Mouse (Mus musculus): ENCODE measurements around the gene Ttf2.

Gene Ttf2

DNA sequence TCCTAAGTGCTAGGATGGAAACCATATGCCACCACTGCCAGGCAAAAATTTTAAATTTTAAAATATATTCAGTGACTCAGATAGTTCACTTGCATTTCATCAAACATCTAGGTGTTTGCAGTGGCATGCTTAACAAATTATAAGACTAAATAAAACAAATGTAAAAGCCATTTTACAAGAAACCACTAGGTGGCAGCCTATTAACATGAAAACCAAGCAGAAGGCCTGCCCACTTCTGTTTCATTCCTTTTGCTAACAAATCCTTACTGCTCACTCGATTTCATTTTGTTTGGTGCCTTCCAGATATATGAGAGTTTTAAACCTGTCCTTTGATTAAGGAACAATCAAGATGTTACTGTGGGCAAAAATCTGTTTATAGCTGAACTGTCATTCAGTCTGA is 4.4 kb upstream of the Ttf2 start:
- peak; percentile 42 for DNase-seq (ENCODE audit: low spot score)

DNA sequence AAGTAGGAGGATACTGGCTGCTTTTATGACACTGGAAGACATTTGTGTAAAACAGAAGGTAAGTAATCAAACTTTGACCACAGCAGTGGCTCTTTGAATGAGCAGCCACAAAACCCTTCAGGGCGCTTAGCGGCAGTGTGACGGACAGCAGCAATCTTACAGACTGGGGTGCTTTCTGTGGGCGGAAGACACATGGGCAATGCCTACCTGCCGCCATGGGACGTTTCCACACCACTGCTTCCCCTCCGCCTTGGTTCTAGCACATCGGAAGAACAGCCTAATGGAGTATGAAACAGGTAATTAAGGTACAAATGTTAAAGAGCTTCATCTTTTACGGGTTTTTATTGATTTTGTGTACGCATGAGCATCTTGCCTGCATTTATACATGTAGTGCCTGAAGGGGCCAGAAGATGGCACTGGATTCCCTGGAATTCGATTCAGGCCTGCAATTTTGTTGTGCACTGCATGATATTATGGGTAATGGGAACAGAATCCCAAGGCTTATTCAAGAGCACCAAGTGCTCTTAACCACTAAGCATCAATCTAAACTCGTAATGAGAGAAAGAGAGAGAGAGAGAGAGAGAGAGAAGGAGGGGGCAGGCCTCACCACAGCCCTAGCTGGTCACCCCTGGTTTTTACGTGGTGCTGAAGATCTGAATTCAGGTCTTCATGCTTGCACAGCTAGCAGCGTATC is 5.5 kb downstream of the Ttf2 start:
- DNase-seq (ENCODE audit: low spot score) = peak; percentile 74

DNA sequence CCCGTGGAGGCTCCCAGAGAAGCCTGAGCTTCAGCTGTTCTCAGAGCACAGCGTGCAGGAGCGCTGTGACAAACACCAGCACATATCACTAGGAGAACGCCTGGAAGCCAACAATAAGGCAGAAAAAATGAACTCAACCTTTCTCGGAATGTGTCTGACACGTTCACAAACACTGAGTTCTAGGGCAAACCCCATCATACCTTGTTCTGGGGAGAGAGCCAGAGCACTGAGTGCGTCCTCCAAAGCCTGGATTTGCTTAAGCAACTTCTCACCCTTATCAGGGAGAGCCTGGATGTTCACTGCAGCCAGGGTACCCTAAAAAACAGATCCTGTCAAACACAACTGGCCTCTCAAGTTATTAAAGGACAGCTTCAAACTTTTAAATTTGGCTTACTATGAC is 8.0 kb downstream of the Ttf2 start:
- no peak for DNase-seq (ENCODE audit: low spot score)

DNA sequence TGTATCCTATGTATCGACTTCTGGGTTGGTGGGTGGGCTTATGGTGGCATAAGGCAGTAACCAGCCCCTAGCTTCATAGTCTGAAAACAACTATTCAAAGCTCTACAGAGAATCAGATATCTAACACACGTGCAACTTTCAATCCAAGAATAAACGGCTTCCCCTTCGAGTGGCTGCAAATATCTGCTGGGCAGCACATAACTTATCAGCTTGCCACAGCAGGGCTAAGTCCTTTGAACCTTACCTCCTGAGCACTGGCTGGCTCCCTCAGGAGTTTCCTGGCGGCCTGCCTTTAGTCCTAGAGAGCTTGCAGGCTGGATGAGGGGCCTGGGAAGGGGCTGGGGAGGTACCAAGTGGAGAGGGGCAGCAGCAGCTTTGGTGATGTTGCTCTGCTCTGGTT is 8.5 kb downstream of the Ttf2 start:
- DNase-seq (ENCODE audit: low spot score) = no peak

DNA sequence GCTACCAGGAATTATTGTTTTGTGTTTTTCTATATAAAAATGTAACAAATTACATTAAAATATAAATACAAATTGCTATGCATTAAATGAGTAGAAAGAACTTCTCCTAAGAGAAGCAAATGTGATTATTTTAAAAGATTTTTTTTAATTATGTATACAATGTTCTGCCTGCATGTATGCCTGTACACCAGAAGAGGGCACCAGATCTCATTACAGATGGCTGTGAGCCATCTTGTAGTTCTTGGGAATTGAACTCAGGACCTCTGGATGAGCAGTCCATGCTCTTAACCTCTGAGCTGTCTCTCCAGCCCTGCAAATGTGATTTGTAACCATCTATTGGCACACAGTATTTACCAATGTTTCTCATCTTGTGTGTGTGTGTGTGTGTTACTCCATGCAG is 14.8 kb downstream of the Ttf2 start:
- DNase-seq (ENCODE audit: low spot score) = no peak

DNA sequence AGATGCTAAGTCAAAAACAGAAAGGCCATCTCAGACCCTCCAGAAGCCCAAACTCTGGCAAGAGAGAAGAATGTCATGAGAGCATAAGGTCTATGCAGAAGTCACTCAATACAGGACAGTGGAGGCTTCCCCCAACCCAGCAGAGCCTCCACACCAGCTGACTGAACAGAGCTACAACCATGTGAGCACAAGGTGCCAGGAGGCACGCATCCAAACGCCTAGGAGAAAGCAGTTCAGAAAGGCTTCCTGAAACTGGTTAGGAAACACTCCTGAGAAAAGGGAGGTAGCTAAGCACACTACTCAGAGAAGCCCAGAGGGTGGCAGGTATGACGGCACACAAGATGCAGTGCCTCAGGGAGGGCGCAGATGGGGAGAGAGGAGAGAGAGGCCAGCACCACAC is 17.9 kb downstream of the Ttf2 start:
- peak; percentile 22 for DNase-seq (ENCODE audit: low spot score)

DNA sequence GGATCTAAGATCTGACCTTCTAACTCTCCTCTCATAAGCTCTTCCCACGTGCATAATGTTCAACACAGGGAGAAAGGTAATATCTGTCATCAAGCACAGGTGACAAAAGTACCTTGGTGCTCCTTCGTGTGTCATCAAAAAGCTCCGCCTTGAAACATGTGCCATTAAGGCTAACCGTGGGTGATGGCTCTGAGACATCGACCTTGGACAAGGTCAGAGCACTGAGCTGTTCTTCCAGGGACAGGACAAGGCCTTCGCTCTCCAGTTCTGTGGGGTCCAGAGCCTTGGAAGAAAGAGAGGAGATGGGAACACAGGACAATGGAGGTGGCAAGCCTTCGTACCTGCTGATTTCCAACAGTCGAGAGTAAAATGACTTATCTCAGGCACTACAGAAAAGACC is 22.2 kb downstream of the Ttf2 start:
- no peak for DNase-seq (ENCODE audit: low spot score)

DNA sequence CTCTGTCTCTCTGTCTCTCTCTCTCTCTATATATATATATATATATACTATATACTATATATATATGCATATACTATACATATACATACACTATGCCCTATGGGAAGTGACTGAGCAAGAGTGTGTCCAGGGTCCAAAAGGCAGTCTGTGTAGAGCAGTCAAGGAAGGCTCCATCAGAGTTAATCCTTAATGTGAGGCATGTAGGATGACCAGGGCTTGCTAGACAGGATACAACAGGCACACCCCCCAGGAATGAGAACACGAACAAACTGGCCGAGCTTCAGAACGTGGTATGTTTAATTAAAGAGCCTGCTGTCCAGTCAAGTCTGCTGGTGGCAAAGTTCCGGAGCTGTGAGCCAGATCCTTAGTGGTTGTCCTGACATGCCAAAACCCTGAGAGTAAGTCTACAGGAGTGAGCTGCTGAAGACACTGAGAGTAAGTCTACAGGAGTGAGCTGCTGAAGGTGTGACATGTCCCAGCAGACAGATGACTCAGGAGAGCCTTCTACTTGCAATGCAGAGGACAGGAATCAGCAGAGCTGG is 28.9 kb downstream of the Ttf2 start:
- DNase-seq (ENCODE audit: low spot score) = no peak

DNA sequence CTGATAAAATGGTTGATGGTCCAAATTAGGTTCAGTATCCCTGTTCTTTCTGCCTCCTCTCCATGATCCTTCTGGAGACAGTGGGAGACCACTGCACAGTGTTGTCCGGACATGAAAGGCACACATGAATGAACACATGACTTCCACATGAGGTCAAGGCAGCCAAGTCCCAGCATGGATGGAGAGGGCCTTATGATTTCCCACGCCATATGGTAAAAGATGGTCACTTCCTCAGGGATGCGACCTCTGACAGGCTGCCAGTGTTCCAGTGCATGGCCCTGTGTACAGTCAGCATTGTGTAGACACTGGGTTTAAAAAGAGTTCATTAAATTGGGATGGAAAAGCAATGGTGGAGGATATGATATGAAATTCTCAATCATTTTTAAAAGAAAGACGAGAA is 31.3 kb downstream of the Ttf2 start:
- no peak for DNase-seq (ENCODE audit: low spot score)

DNA sequence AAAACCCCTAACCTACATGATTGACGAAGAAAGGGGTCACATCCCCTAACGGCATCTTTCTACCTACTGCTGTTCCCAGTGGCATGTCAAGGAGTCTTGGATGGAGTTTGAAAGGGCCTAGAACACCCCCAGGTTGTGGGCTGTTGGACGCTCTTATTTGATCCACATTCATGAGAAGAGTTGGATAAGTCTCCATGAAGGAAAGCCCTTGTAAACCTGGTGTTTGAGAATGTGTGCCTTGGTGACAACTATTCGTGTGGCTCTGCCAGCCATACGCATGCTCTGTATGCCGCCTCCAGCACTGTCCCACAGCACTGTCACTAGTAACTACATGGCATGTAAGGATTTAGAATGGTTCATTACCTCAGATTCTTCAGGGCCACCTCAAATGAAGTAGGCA is 33.3 kb downstream of the Ttf2 start:
- DNase-seq (ENCODE audit: low spot score) = no peak

DNA sequence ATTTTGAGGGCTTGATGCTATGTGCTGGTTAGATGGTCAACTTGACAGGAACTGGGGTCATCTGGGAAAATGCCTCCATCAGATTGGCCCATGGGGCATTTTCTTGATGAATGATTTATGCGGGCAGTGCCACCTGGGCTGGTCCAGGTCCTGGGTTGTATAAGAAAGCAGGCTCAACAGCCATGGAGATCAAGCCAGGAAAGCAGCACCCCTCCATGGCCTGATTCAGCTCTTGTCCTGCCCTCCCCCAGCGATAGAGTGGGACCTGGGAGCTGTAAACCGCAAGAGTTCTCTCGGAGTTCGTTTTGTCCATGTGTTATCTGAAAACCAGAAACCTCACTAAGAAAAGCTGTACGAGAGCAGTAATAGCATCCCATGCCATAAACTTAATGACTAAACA is 33.9 kb downstream of the Ttf2 start:
- DNase-seq (ENCODE audit: low spot score) = no peak

DNA sequence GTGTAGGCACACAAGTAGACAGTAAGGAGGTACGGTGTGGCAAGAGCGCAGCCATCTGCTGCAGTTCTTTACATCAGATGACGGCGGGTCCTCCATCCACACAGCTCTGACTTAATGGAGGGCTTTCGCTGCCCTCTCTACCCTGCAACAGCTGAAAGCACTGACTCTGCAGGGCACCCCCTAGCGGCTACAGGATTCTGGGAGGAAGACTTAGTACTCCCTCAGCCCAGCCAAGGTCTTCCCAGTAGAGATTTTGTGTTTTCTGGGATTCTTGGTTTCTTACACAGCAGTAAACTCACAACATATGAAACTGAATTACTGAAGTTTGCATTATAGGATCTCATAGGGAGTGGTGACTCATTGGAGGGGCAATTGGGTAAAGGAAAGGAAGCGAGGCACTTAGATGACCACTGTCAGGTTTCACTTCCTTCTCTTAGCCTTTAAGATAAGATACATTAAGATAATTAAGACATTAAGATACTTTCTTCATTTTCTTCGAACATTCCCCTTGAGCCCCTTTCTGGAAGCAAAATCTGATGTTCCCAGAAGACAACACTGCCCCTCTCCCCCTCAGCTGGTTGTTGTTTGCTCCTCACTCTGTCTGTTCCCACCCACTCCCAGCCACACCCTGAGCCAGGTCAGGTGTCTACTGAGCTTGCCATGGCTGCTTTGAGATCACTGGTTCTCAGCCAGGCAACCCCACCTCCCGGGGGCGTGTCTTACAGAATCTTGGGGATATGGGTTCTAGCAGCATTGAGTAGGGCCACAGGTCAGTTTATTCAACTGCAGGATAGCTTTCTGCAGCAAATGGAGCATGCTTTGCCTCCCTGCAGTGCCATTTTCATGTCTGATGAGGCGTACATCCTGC is 37.2 kb downstream of the Ttf2 start:
- no peak for DNase-seq (ENCODE audit: low spot score)

DNA sequence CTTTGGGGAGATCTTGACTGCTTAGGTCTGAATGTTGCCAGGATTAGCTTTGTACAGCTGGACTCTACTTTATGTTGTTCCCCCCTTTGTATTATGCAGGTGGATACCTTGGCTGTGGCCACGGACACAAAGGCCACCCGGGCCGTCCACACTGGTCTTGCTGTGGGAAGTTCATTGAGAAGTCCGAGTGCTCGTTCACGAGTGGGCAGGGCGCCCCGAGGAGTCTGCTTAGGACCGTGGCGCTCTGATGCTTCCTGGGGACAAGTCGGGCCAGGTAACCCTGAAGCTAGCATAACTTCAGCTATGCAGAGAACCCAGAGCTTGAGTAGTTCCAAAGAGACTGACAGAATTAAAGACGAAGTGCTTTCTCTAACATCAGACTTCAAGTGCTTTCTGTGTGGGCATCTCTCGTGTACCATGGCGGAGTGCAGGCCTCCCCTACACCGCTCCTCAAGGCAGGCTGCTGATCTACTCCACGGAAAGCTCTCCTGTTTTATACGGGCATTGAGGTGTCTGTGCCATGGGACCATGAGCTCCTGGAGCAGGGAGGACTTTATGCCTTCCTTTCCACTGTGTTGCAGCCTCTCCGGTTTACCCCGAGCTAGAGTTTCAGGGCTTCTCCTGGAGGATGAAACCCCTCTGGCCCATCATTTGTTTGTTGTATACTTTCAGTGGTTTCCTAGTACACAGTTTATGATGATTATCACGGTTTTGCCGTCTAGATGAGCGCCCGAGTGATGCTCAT is 38.0 kb downstream of the Ttf2 start:
- no peak for DNase-seq (ENCODE audit: low spot score)

DNA sequence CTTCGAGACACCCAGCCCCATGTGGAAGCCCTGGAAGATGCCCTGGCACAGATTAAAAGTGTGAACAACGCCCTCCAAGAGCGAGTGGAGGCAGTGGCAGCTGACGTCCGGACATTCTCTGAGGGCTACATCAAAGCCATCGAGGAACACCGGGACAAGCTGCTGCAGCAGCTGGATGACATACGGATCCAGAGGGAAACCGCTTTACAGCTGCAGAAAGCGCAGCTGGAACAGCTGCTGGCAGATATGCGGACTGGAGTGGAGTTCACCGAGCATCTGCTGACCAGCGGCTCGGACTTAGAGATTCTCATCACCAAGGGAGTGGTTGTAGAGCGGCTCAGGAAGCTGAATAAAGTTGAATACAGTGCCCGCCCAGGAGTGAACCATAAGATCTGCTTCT is 44.3 kb downstream of the Ttf2 start:
- DNase-seq (ENCODE audit: low spot score) = no peak

DNA sequence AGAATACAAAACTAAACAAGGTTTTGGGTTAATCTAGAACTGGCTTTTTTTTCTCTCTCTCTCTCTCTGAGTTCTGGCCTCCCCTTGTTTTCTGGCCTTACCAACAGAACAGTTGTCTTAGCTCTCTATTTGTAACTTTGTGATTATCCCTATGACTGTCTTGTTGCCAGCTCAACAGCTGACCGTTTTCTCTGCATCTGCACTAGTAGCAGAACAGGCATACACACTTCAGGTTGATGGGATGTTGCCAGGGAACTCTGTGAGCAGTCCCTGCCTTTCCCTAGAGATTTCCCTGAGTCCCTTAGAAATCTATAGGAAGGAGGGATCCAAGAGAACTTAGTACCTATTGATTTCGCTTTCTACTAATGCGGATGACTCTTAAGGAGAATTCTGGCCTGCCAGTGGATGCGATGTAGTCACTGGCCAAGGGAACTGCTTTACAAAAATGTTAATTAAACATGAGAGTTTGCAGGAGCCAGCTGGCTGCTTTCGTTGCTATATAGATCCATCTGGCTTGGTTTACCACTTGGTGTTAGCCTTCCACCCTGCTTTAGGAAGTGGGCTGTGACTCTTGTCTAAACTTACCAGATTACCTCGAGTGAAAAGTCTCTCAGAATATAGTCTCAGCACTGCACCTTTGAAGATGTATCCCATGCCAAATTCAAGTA is 45.3 kb downstream of the Ttf2 start:
- peak; percentile 22 for DNase-seq (ENCODE audit: low spot score)

DNA sequence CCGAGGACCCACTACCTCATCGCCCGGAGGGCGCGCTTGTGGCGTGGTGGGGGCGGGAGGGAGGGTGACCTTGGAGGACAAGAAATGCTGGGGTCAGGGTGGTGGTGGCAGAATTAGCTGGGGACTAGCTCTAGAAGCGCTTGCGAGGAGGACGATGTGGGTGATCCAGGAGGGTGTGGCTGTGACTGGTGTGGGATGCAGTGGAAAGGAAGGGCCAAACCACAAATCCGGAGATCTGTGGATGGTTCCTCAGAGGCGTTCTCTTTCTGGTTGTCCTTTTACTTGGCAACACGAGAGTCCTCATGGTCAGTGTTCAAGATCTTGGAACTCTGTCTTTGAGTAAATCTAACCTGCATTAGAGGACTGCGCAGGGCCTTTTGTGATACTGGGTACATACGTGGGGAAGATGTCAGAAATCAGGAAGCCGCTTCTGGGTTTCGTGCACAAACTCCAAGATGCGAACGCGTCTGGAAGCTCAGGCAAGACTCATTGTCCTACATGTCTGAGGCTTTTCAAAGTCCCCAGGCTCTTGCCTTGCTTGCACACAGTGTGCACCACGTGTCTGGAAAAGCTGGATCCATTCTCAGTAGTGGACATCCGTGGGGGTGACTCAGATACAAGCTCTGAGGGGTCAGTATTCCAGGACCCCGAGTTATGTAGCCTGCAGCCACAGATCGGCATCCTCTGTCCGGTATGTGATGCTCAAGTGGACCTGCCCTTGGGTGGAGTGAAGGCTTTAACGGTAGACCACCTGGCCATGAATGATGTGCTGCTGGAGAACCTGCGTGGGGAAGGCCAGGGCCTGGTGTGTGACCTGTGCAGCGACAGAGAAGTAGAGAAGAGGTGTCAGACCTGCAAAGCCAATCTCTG is 46.7 kb downstream of the Ttf2 start:
- DNase-seq (ENCODE audit: low spot score) = peak; percentile 17

DNA sequence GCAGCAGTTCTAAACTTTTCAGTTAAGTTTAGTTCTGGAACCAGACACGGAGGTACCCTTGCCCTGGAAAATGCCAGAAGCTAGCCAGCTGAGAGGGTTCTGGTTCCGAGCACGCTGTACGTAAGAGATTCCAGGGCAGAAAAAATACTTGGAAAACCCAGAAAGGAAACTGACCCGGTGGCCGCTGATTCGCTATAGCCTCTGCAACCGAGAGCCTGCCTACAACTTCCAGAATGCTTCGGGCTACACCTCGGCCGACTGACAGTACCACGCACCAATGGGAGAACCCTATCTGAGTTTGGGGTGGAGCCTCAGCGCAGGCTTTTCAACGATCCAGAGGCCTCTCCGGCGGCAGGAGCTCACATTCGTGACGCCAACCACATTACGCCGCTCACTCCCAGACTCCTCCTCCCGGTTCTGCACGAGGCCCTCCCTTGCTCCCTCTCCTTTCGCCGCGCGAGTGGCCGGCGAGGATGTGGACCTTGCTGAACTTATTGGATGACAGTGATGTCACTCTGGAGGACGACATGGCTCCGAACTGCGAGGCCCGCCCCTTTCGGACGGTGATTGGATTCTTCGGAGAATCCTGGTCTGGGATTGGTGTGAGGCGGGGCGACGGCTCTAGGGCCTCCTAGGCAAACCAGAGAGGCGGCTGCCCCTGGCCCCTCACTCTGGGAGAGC is 47.5 kb downstream of the Ttf2 start, which contains the start of gene Trim45:
Gene Trim45 (plus strand): TSS at position 378 of the 681 bp plus-strand sequence.
- DNase-seq (ENCODE audit: low spot score) = peak; percentile 99

DNA sequence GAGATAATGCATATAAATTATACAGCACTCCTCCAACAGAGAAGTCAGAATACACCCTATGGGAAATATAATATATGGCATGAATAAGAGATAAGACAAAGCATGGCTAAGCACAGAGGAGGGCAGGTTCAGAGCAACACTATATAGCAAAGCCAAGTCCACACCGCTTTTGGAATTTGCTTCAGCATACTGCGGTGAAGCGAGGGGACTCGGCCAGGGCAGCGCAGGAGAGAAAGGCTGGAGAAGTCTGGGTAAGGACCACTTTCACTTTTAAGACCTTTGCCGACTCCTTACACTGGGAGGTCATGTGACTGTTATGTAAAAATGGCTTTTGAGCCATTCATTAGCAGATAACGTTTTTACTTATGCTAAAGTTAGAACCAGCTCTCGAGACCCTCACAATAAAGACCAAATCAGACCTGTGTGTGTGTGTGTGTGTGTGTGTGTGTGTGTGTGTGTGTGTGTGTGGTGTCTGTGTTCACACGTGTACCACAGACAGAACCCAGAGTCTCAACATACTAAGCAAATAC is 48.8 kb downstream of the Ttf2 start:
- DNase-seq (ENCODE audit: low spot score) = no peak

DNA sequence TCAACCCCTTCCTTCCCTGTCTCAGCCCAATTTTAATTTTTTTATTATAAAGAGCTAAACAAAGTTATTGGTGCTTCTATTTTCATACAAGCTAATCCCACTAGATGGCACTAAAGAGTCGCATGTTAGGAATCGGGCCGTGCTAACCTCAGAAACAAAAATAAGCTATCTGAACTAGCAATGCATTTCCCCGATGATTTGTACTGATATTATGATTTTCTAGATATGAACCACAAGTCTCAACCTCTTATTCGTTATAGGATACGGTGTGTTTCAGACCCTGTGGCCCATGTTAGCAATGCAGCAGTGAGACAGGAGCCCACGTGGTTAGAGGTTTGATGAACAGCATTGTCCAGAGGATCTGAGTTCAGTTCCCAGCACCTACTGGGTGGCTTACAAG is 52.6 kb downstream of the Ttf2 start:
- DNase-seq (ENCODE audit: low spot score) = peak; percentile 33
